In genomic region chrX:13757279-13758005, GRCm38 (mm10) we compare ENCODE assay signal across 11 mouse cellular contexts.
DNase-seq lines count a peak whose midpoint lies in the region; ATAC-seq and TF ChIP-seq lines count a peak whose summit lies in the region.
"Had no signal": no experiment of that assay in that cellular context is flagged by ENCODE, and none has a peak within 500 bp of the region (broad histone marks: within the 10 kb centered on the region; RNA-seq: fewer than 3 reads in every experiment).

No protein-coding gene starts in this region.

- no peaks in the 10 kb centered on the region for H3K27me3 ChIP-seq in hindbrain, embryonic 13.5 days
- H3K27me3 ChIP-seq: neural tube, embryonic 12.5 days had no signal

- H3K4me3 ChIP-seq in left cerebral cortex, adult 2 months, result no peak overlapping the region
- H3K4me3 ChIP-seq in hindbrain, embryonic 13.5 days, result no peak overlapping the region
- H3K4me3 ChIP-seq: neural tube, embryonic 12.5 days had no signal

- intact Hi-C loops in left cerebral cortex, adult 2 months (cut with DNase I), result loop anchor here (5.0 kb wide), 1 partner anchor 90 kb away; no protein-coding TSS in a partner anchor
- intact Hi-C loops in left cerebral cortex, postnatal 14 days (cut with DNase I), result no loop called here

- WGBS in hindbrain, embryonic 13.5 days, result 22% methylated on average over 3 of the region's 3 CpGs

- DNase-seq in frontal cortex, postnatal 36 days (ENCODE audit: low spot score in 2 of 2), result no peak
- DNase-seq in left cerebral cortex, adult 2 months (ENCODE audit: extremely low spot score in 1 of 2, low spot score in 2 of 2), result no peak
- no peak for DNase-seq in left cerebral cortex, postnatal 14 days (ENCODE audit: low spot score in 2 of 2)
- DNase-seq in cerebellum, adult 11 months, result peak; percentile 6
- DNase-seq in lung, postnatal 36 days, result peak; percentile 27
- no peak for DNase-seq in adrenal gland, postnatal 36 days

- H3K36me3 ChIP-seq in hindbrain, embryonic 13.5 days, result no peaks in the 10 kb centered on the region
- H3K36me3 ChIP-seq: neural tube, embryonic 12.5 days had no signal

- no peak overlapping the region for H3K27ac ChIP-seq in left cerebral cortex, adult 2 months
- H3K27ac ChIP-seq in hindbrain, embryonic 13.5 days, result no peak overlapping the region
- H3K27ac ChIP-seq: neural tube, embryonic 12.5 days had no signal

- no peak overlapping the region for H3K9ac ChIP-seq in hindbrain, embryonic 13.5 days
- H3K9ac ChIP-seq: neural tube, embryonic 12.5 days had no signal

- no peaks in the 10 kb centered on the region for H3K4me1 ChIP-seq in hindbrain, embryonic 13.5 days (replicated peaks)
- H3K4me1 ChIP-seq: neural tube, embryonic 12.5 days had no signal

- no peaks in the 10 kb centered on the region for H3K9me3 ChIP-seq in hindbrain, embryonic 13.5 days
- H3K9me3 ChIP-seq: neural tube, embryonic 12.5 days had no signal

- TF ChIP-seq CTCF in left cerebral cortex, adult 2 months (IDR thresholded peaks at IDR 0.05), result peak; percentile 16

- 0 out of 2 replicates have a peak, but pooled peaks have one; percentile 20 for ATAC-seq in frontal cortex, adult (ENCODE audit: low TSS enrichment)
- no peak for ATAC-seq in hindbrain, embryonic 13.5 days (ENCODE audit: low FRiP score)
- ATAC-seq: CD4-positive, CD25-positive, alpha-beta regulatory T cell, adult 4 months; hindbrain, embryonic 16.5 days had no signal

- H3K4me2 ChIP-seq in hindbrain, embryonic 13.5 days, result no peak overlapping the region
- H3K4me2 ChIP-seq: neural tube, embryonic 12.5 days had no signal

Comparison
In these comparisons a context has a peak if more than half of its experiments do, and no peak if none do; other contexts are left out.
1. DNase-seq: peak in cerebellum, adult 11 months (single experiment) and lung, postnatal 36 days (single experiment); none in frontal cortex, postnatal 36 days (0 of 2), left cerebral cortex, adult 2 months (0 of 2), left cerebral cortex, postnatal 14 days (0 of 2) and adrenal gland, postnatal 36 days (0 of 2).